Mouse (Mus musculus) urinary bladder, adult 18-20 months (tissue): ENCODE results near the gene Zfp644.

Experiments used
- DNase-seq, 2 experiments: peaks; one replicate each; pipeline ENCODE4 v3.0.0; 2022; ENCODE audit warnings: low spot score in 2 of 2, mixed read lengths in 2 of 2

Zfp644 gene

GRCm38 (mm10) chr5:106594388-106594787 is 102.7 kb downstream of the Zfp644 start:
- no peak for DNase-seq

DNA sequence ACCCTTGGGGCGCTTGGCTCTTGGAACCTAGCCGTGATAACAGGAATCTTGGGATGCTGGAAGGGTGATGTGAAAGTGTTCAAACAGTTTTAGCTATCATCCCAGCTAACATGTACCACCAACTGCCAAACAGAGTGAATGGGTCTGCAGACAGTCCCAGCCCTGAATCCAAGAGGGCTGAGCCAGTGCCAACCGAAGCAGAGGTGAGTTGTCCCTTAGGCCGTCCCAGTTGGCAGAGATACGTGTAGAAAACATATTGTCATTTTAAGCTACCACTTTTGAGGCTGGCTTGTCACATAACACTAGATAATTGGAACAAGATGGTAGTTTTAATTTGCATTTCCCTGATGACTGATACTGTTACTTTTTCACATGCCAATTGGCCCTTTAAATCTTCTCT is 106.4 kb downstream of the Zfp644 start:
- DNase-seq, result no peak

DNA sequence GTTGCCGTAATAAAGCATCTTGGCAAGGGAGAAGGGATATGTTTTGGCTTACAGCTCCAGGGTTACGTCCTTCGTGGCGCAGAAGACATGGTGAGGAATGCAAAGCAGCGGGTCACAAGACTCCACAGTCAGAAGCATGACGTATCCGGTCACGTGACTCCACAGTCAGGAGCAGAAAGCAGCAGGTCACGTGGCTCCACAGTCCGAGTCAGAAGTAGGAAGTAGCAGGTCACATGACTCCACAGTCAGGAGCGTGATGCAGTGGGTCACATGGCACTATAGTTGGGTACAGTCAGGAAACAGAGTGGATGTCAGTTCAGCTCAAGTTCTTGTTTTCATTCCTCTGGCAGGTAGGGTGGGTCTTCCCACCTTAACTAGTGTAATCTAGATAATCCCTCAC is 107.4 kb downstream of the Zfp644 start:
- DNase-seq, result no peak

DNA sequence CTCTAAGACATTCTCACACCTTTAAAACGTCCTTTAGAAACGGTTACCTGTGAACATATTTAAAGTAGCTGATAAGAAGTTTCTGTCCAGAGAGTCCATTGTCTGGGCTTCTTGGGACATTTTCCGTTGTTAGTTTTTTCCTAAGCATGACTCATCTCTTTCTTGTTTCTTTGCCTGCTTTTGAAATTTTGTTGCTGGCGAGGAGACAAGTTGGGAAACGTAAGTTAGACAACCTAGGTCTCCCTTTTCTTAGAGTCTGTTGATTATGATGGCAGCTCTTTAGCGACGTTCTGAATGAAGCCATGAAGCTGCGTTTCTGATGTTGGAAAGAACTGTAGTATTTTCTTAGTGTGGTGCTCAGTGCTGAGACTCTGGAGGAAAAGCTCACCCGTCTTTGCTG is 108.1 kb downstream of the Zfp644 start:
- DNase-seq, result no peak

DNA sequence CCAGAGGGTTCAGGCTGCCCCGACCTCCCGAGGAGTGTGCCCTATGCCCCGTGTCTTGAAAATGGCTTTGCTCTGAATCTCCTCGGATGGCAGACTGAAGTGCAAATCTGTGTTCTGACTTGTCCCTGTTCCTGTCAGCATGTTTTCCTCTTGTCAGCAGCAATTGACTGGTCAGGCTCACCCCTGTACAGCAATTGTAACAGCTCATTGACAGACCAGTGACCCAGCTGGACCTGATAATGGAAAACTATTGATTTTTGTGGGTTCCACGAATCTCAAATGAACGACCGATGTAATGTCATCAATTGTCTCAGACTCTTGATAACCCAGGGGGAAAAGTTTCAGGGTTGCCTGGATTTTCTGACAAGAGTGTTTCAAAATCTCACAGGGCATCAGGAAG is 116.1 kb downstream of the Zfp644 start:
- DNase-seq, result no peak

DNA sequence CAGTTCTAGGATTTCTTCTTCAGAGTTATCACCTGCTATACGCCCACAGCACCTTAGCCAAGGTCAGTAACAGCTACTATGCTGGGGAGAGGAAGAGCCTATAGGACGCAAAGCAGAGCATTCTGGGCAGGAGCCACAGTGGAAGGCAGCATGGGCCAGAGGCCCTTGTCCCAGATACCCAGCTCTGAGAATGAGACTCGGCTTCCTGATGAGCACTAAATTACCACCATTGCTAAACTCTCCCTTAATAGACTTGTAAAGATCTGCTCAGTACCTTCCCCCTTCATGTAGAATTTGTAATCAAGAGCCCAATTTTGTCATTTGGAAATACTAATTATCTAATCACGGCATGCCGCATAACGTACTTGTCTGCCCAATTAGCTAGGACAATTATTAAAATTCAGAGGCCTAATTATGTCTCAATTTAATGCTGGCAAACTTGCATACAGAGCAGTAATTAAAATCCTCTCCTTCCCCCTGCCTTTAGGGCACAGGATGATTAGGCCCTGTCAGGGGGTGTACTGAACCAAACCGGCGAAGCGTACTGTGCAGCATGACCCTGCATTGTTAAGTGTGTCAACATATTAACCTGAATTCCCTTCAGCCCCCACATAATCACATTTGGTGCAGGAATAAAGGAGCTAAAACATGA is 119.7 kb downstream of the Zfp644 start:
- DNase-seq, result no peak

DNA sequence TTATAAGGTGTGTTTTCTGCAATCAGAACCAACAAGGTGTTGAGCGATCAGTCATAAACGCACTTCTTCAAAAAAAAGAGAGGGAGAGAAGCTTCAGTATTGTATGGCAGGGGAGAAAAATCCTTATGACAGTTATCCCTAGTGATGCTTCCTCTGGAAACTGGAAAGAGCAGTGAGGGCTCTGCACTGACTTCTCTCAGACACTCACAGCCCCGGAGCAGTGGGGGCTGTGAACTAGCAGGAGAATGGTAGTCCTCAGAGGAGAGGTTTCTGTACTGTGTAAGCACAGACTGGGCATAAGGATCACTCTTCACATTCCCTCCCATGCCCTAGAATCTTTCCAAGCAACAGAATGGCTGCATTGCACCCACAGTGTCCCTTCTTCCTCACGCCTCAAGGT is 122.0 kb downstream of the Zfp644 start:
- DNase-seq, result no peak

DNA sequence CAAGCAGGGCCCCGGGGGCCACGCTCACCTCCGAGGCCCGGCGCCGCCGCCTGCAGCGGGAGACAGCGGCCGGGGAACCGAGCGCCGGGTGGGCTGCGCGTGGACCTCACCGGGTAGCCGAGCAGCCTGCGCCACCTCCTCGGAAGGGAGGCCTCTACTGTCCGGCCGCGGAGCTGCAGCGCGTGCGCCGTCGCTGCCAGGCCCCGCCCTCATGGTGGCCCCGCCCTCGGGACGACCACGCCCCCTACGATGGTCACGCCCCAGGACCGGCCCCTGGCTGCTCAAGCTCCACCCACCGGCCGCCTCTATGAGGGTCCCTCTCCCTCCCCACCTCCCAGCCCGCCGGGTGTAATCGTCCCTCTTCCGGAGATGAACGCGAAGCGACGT is 122.5 kb downstream of the Zfp644 start:
- peak; percentile 73 to 85 for DNase-seq

GRCm38 (mm10) chr5:106573742-106574559 is 123.1 kb downstream of the Zfp644 start:
- peak in 1 of 2 experiments; percentile 3 for DNase-seq
